Comparison of ENCODE assay signal across 21 mouse cellular contexts in genomic region chr13:71108175-71108574, GRCm38 (mm10).
DNase-seq lines count a peak whose midpoint lies in the region; ATAC-seq and TF ChIP-seq lines count a peak whose summit lies in the region.
"Had no signal": no experiment of that assay in that cellular context is flagged by ENCODE, and none has a peak within 500 bp of the region (broad histone marks: within the 10 kb centered on the region; RNA-seq: fewer than 3 reads in every experiment).

No protein-coding gene starts in this region.

- no peak for ATAC-seq in kidney, embryonic 16.5 days (ENCODE audit: low FRiP score, low TSS enrichment)
- ATAC-seq: activated CD4-positive, CD25-positive, alpha-beta regulatory T cell, adult 4 months had no signal

- peak; percentile 62 for DNase-seq in kidney, adult 2 months
- DNase-seq in NIH3T3 (ENCODE audit: low read depth), result peak; percentile 17
- DNase-seq in kidney, adult 8-10 months, result peak; percentile 36 to 38
- peak; percentile 35 to 54 for DNase-seq in kidney, postnatal 4 days
- no peak for DNase-seq in cerebellum, adult 8-10 months
- no peak for DNase-seq in liver
- DNase-seq in left cerebral cortex, adult 9 months (ENCODE audit: low spot score in 2 of 2), result no peak
- DNase-seq: adrenal gland, postnatal 14 days; cerebellum, adult 11 months; cerebellum, postnatal 25 days; embryo, embryonic 11 days; gastrocnemius, adult 2 months; right cerebral cortex, adult 18-20 months; thymus, postnatal 14 days had no signal

- no peak for TF ChIP-seq CTCF in kidney, adult 2 months (conservative IDR thresholded peaks at IDR 0.05; ENCODE audit: insufficient read depth, insufficient read length, low read depth, low read length)

- no peak overlapping the region for H3K4me2 ChIP-seq in kidney, embryonic 16.5 days (replicated peaks; ENCODE audit: low read depth, low read length)
- H3K4me2 ChIP-seq: heart, embryonic 15.5 days; limb, embryonic 13.5 days; liver, embryonic 15.5 days; midbrain, embryonic 11.5 days had no signal

- no peaks in the 10 kb centered on the region for H3K4me1 ChIP-seq in kidney, adult 2 months (ENCODE audit: control insufficient read depth, insufficient read depth, low read length)
- peaks cover 8% of the 10 kb centered on the region for H3K4me1 ChIP-seq in kidney, embryonic 16.5 days (ENCODE audit: insufficient read depth, low read length)
- H3K4me1 ChIP-seq: heart, embryonic 15.5 days; liver, embryonic 15.5 days had no signal

- WGBS in kidney, adult 2 months, result 50% methylated on average over 8 of the region's 8 CpGs
- 76% methylated on average over 8 of the region's 8 CpGs for WGBS in kidney, embryonic 16.5 days

- no peaks in the 10 kb centered on the region for H3K9me3 ChIP-seq in kidney, embryonic 16.5 days (ENCODE audit: low read length)
- H3K9me3 ChIP-seq: forebrain, embryonic 10.5 days; heart, embryonic 15.5 days; limb, embryonic 13.5 days; liver, embryonic 15.5 days had no signal

- TF ChIP-seq POLR2A in kidney, adult 2 months (IDR thresholded peaks at IDR 0.05; ENCODE audit: low read depth, low read length), result no peak

- H3K9ac ChIP-seq in kidney, embryonic 16.5 days (replicated peaks; ENCODE audit: low read length), result no peak overlapping the region
- H3K9ac ChIP-seq: heart, embryonic 15.5 days; limb, embryonic 13.5 days; liver, embryonic 15.5 days had no signal

- H3K4me3 ChIP-seq in kidney, adult 2 months (ENCODE audit: insufficient read depth, low read depth, low read length), result no peak overlapping the region
- no peak overlapping the region for H3K4me3 ChIP-seq in kidney, embryonic 16.5 days (ENCODE audit: low read length)
- H3K4me3 ChIP-seq: forebrain, embryonic 10.5 days; gastrocnemius, adult 2 months; heart, embryonic 15.5 days; limb, embryonic 13.5 days; liver, embryonic 15.5 days had no signal

- no peak overlapping the region for H3K27ac ChIP-seq in kidney, adult 2 months (ENCODE audit: insufficient read depth, low read depth, low read length)
- no peak overlapping the region for H3K27ac ChIP-seq in kidney, embryonic 16.5 days (ENCODE audit: low read length)
- H3K27ac ChIP-seq: forebrain, embryonic 10.5 days; gastrocnemius, adult 2 months; heart, embryonic 15.5 days; limb, embryonic 13.5 days; liver, embryonic 15.5 days had no signal

- no peaks in the 10 kb centered on the region for H3K27me3 ChIP-seq in kidney, adult 2 months (replicated peaks; ENCODE audit: control insufficient read depth, insufficient read depth, low read length)
- H3K27me3 ChIP-seq in kidney, embryonic 16.5 days (ENCODE audit: insufficient read depth, low read length), result peaks cover 23% of the 10 kb centered on the region
- H3K27me3 ChIP-seq: heart, embryonic 15.5 days; liver, embryonic 15.5 days had no signal

- H3K36me3 ChIP-seq in kidney, adult 2 months (ENCODE audit: control insufficient read depth, insufficient read depth, low read length), result no peaks in the 10 kb centered on the region
- H3K36me3 ChIP-seq in kidney, embryonic 16.5 days (ENCODE audit: insufficient read depth, low read length), result no peaks in the 10 kb centered on the region
- H3K36me3 ChIP-seq: forebrain, embryonic 10.5 days; heart, embryonic 15.5 days; limb, embryonic 13.5 days; liver, embryonic 15.5 days had no signal

Comparison
In these comparisons a context has a peak if more than half of its experiments do, and no peak if none do; other contexts are left out.
1. DNase-seq: peak in kidney, adult 2 months (single experiment), NIH3T3 (single experiment), kidney, adult 8-10 months (2 of 2) and kidney, postnatal 4 days (2 of 2); none in cerebellum, adult 8-10 months (single experiment), liver (single experiment) and left cerebral cortex, adult 9 months (0 of 2).